Mouse (Mus musculus) monocyte, adult 5-6 weeks (primary cell): ENCODE results near the gene Gm21693. TPM values are rescaled to one million over a fixed set of nuclear protein-coding genes. Genes with fewer than 3 reads are reported as not detected.
"Not testable (repeated sequence)": the region's sequence is repeated elsewhere in the genome, so short reads cannot be mapped to it uniquely, and the experiment has no call there.

ENCODE experiments used
- ATAC-seq: fragments of 153-309, 156-312 bp; replicated peaks from 2 replicates; pipeline ENCODE4 v1.8.0; 2017; ENCODE audit warnings: mild to moderate bottlenecking; ENCODE audit not compliant: low TSS enrichment, insufficient number of reproducible peaks, severe bottlenecking, poor library complexity, low FRiP score
- total RNA-seq: library from RNA; stranded (forward); fragments of 200-1000, 200-491, 200-594 nt; gene quantifications from 3 replicates; pipeline ENCODE4 v1.2.3, GENCODE M21; 2017

The Gm21693 gene
- total RNA-seq = 0.29 TPM in 1 of 3 replicates, not detected in the others

GRCm38 (mm10) chrY:3345229-3345628 is at the start of gene Gm21693:
Gm21693 (minus strand) TSS chrY:3345329.
- ATAC-seq = not testable (repeated sequence)

- not testable (repeated sequence) for ATAC-seq
These were observed 4.5 kb downstream of the Gm21693 start for GRCm38 (mm10) chrY:3340661-3341060.

GRCm38 (mm10) chrY:3306349-3306748 is 38.8 kb downstream of the Gm21693 start, which contains the start of gene Gm21677:
Gm21677 (minus strand) TSS chrY:3306449.
- ATAC-seq = not testable (repeated sequence)

Other genes with a start within 250 kb of the Gm21693 start
- 0.29 TPM in 1 of 3 replicates, not detected in the others for gene Gm21677, start 38.9 kb downstream of the Gm21693 start, total RNA-seq
- not detected in 3 replicates for gene Gm21704, start 64.8 kb upstream of the Gm21693 start, total RNA-seq
- gene Gm21708, start 64.8 kb upstream of the Gm21693 start, total RNA-seq = 0.29 TPM in 1 of 3 replicates, not detected in the others